Mouse (Mus musculus) heart, postnatal 25 days (tissue): Measurements from ENCODE around the gene Olfr223. TPM values are rescaled to one million over a fixed set of nuclear protein-coding genes. Genes with fewer than 3 reads are reported as not detected.

ENCODE experiments used
- total RNA-seq, 2 experiments: library from RNA; stranded (reverse); gene quantifications; 2 replicates each; pipeline ENCODE4 v1.2.3; 2021

Olfr223 gene
- total RNA-seq, 2 experiments from 2014 or later = not detected

Other genes with a start within 250 kb of the Olfr223 start
- not detected for gene Prss38, start 217.6 kb downstream of the Olfr223 start, total RNA-seq
- gene Jmjd4, start 143.2 kb downstream of the Olfr223 start, total RNA-seq = 10 to 100 TPM; 11.9 to 13.0 TPM
- 10 to 100 TPM; 35.4 to 37.0 TPM for gene Snap47, start 142.1 kb downstream of the Olfr223 start, total RNA-seq
- gene Zfp867, start 120.8 kb downstream of the Olfr223 start, total RNA-seq = 1 to 10 TPM; 4.8 to 5.0 TPM
- 10 to 100 TPM; 14.4 to 18.2 TPM for gene Zkscan17, start 66.5 kb downstream of the Olfr223 start, total RNA-seq
- under 1 TPM; 0.44 to 0.59 TPM for gene Nlrp3, start 51.7 kb downstream of the Olfr223 start, total RNA-seq
- not detected for gene Olfr222, start 17.1 kb downstream of the Olfr223 start, total RNA-seq
- gene Mprip, start 68.0 kb upstream of the Olfr223 start, total RNA-seq = 100 to 1,000 TPM; 149 to 151 TPM
- under 1 TPM; 0.18 to 0.42 TPM for gene Pld6, start 194.4 kb upstream of the Olfr223 start, total RNA-seq
- 10 to 100 TPM; 43.0 to 44.1 TPM for gene Flcn, start 216.7 kb upstream of the Olfr223 start, total RNA-seq
- 10 to 100 TPM; 26.0 to 30.8 TPM for gene Nt5m, start 246.2 kb upstream of the Olfr223 start, total RNA-seq
- 10 to 100 TPM; 70.2 to 75.0 TPM for gene Cops3, start 246.5 kb upstream of the Olfr223 start, total RNA-seq